Mouse (Mus musculus): Measurements from ENCODE around the gene Spint4. TPM values are rescaled to one million over a fixed set of nuclear protein-coding genes. Genes with fewer than 3 reads are reported as not detected.

Gene Spint4
- polyA plus RNA-seq, 2 experiments = 0.08 TPM; not detected in 1

- no peaks in the 10 kb centered on the region for H3K36me3 ChIP-seq (replicated peaks; ENCODE audit: control insufficient read depth, insufficient read depth, low read depth)
- ATAC-seq (ENCODE audit: insufficient read depth) (peak; percentile 58; the same call in 1 of the 2 replicates), DNase-seq (ENCODE audit: low read depth in 3 of 3, low spot score in 3 of 3) (peak in 2 of 3 experiments; percentile 35 to 47)
- H3K4me1 ChIP-seq (replicated peaks; ENCODE audit: control insufficient read depth in 2 of 2, insufficient read depth in 2 of 2, low read length in 1 of 2) = no peaks in the 10 kb centered on the region
- H3K27me3 ChIP-seq (ENCODE audit: control insufficient read depth, insufficient read depth, low read length) = no peaks in the 10 kb centered on the region
- no peaks in the 10 kb centered on the region for H3K9me3 ChIP-seq (ENCODE audit: control insufficient read depth, low read length)
- no peak overlapping the region for H3K4me3 ChIP-seq (ENCODE audit: insufficient read depth in 1 of 2, low read depth in 2 of 2, low read length in 2 of 2)
- H3K9ac ChIP-seq (replicated peaks) = no peak overlapping the region
- H3K27ac ChIP-seq = no peak overlapping the region
- TF ChIP-seq CTCF (IDR thresholded peaks at IDR 0.05; ENCODE audit: low read depth) (peak; percentile 86), EP300 (IDR thresholded peaks at IDR 0.05; ENCODE audit: low read depth) (no peak)
- 15% methylated on average over 6 of the region's 6 CpGs for WGBS (ENCODE audit: insufficient replicate concordance)
- H3K4me2 ChIP-seq (ENCODE audit: low read depth) = no peak overlapping the region
These were observed 27.8 kb downstream of the Spint4 start for GRCm38 (mm10) chr2:164725895-164726619.

DNA sequence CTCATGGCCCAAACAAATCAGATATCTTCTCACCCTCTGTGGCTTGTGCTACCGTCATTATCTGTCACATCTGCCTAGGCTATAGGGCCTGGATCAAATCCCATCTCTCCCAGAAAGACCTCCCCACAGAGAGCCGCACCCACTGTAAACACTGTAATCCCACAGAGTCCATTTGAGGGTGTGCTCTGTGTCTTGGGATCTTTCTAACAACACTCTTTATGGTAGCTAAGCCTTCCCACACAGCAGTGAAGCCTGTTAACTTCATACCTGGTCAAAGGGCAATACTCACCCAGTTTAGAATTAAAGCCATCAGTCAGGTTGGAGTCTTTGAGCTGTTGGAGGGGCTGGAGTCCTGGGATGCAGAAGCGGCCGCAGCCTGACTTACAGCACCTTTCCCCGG lies 33.4 kb downstream of the Spint4 start:
- Histone ChIP-seq H3K4me2 (ENCODE audit: low read depth) (no peak overlapping the region), H3K4me1 (replicated peaks; ENCODE audit: control insufficient read depth in 2 of 2, insufficient read depth in 2 of 2, low read length in 1 of 2) (0 out of 4 replicates have a peak, but pooled peaks cover 0 to 3% of the 10 kb centered on the region in 2 experiments), H3K9me3 (ENCODE audit: control insufficient read depth, low read length) (no peaks in the 10 kb centered on the region), H3K9ac (replicated peaks) (no peak overlapping the region), H3K4me3 (ENCODE audit: insufficient read depth in 1 of 2, low read depth in 2 of 2, low read length in 2 of 2) (no peak overlapping the region), H3K27ac (no peak overlapping the region), H3K36me3 (replicated peaks; ENCODE audit: control insufficient read depth, insufficient read depth, low read depth) (no peaks in the 10 kb centered on the region), H3K27me3 (ENCODE audit: control insufficient read depth, insufficient read depth, low read length) (no peaks in the 10 kb centered on the region; the same call in 1 of the 2 replicates)
- no peak for DNase-seq (ENCODE audit: low read depth in 3 of 3, low spot score in 3 of 3)
- WGBS (ENCODE audit: insufficient replicate concordance) = 66% methylated on average over 5 of the region's 5 CpGs
- no peak for ATAC-seq (ENCODE audit: insufficient read depth)
- no peak for TF ChIP-seq CTCF (IDR thresholded peaks at IDR 0.05; ENCODE audit: low read depth)
- no peak for TF ChIP-seq EP300 (IDR thresholded peaks at IDR 0.05; ENCODE audit: low read depth)

DNA sequence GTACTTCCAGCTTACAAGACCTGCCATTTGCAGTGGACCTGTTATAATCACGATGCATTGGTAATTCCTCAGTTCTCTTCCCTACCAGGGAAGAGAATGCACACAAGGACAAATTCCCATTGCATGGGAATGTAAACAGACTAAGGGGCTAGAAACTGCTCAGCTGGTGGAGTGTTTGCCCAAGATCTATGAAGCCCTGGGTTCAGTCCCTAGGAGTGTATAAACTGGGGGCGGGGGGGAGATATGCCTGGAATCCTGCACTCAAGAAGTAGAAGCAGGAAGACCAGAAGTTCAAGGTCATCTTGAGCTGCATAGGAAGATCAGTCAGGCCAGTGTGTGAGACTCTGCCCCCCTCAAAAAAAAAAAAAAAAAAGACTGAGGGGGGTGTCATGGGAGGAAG lies 35.0 kb downstream of the Spint4 start:
- H3K27ac ChIP-seq = no peak overlapping the region
- H3K4me3 ChIP-seq (ENCODE audit: insufficient read depth in 1 of 2, low read depth in 2 of 2, low read length in 2 of 2) = no peak overlapping the region
- no peak for TF ChIP-seq CTCF (IDR thresholded peaks at IDR 0.05; ENCODE audit: low read depth)
- no peak for TF ChIP-seq EP300 (IDR thresholded peaks at IDR 0.05; ENCODE audit: low read depth)
- 66% methylated on average over 2 of the region's 2 CpGs for WGBS (ENCODE audit: insufficient replicate concordance)
- H3K36me3 ChIP-seq (replicated peaks; ENCODE audit: control insufficient read depth, insufficient read depth, low read depth) = no peaks in the 10 kb centered on the region
- no peak for ATAC-seq (ENCODE audit: insufficient read depth)
- no peak for DNase-seq (ENCODE audit: low read depth in 3 of 3, low spot score in 3 of 3)
- no peaks in the 10 kb centered on the region for H3K9me3 ChIP-seq (ENCODE audit: control insufficient read depth, low read length)
- H3K9ac ChIP-seq (replicated peaks) = no peak overlapping the region
- 0 out of 4 replicates have a peak, but pooled peaks cover 0 to 3% of the 10 kb centered on the region in 2 experiments for H3K4me1 ChIP-seq (replicated peaks; ENCODE audit: control insufficient read depth in 2 of 2, insufficient read depth in 2 of 2, low read length in 1 of 2)
- no peak overlapping the region for H3K4me2 ChIP-seq (ENCODE audit: low read depth)
- no peaks in the 10 kb centered on the region; the same call in 1 of the 2 replicates for H3K27me3 ChIP-seq (ENCODE audit: control insufficient read depth, insufficient read depth, low read length)

- 59% methylated on average over 5 of the region's 5 CpGs for WGBS (ENCODE audit: insufficient replicate concordance)
- H3K9ac ChIP-seq (replicated peaks) = no peak overlapping the region
- no peak overlapping the region for H3K4me3 ChIP-seq (ENCODE audit: insufficient read depth in 1 of 2, low read depth in 2 of 2, low read length in 2 of 2)
- H3K36me3 ChIP-seq (replicated peaks; ENCODE audit: control insufficient read depth, insufficient read depth, low read depth) = no peaks in the 10 kb centered on the region
- H3K27me3 ChIP-seq (ENCODE audit: control insufficient read depth, insufficient read depth, low read length) = no peaks in the 10 kb centered on the region; the same call in 1 of the 2 replicates
- no peak for TF ChIP-seq EP300 (IDR thresholded peaks at IDR 0.05; ENCODE audit: low read depth)
- no peak for TF ChIP-seq CTCF (IDR thresholded peaks at IDR 0.05; ENCODE audit: low read depth)
- ATAC-seq (ENCODE audit: insufficient read depth) (no peak), DNase-seq (ENCODE audit: low read depth in 3 of 3, low spot score in 3 of 3) (no peak)
- 0 out of 4 replicates have a peak, but pooled peaks cover 0 to 3% of the 10 kb centered on the region in 2 experiments for H3K4me1 ChIP-seq (replicated peaks; ENCODE audit: control insufficient read depth in 2 of 2, insufficient read depth in 2 of 2, low read length in 1 of 2)
- no peaks in the 10 kb centered on the region for H3K9me3 ChIP-seq (ENCODE audit: control insufficient read depth, low read length)
- no peak overlapping the region for H3K27ac ChIP-seq
- H3K4me2 ChIP-seq (ENCODE audit: low read depth) = no peak overlapping the region
These were observed 36.5 kb downstream of the Spint4 start for GRCm38 (mm10) chr2:164734839-164735238.

DNA sequence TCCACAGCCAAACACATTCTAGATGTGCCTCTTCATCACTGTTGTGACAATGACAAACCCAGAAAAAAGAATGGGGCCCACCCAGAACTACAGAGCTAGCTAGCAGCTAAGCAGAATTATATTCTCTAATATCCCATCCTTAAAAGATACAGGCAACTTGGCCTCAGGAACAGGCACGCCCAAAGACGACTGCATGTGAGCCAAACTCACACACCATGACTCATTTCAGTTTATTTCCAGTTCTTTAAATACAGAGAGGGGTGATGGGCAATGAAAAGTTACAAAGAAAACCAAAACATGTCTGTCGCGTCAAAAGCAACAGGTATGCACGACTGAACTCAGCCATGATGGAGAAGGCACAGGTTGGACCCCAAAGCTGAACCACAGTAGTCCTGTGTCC lies 37.1 kb downstream of the Spint4 start:
- ATAC-seq (ENCODE audit: insufficient read depth) (no peak), DNase-seq (ENCODE audit: low read depth in 3 of 3, low spot score in 3 of 3) (no peak)
- Histone ChIP-seq H3K9ac (replicated peaks) (no peak overlapping the region), H3K4me1 (replicated peaks; ENCODE audit: control insufficient read depth in 2 of 2, insufficient read depth in 2 of 2, low read length in 1 of 2) (0 out of 4 replicates have a peak, but pooled peaks cover 0 to 3% of the 10 kb centered on the region in 2 experiments), H3K27me3 (ENCODE audit: control insufficient read depth, insufficient read depth, low read length) (no peaks in the 10 kb centered on the region; the same call in 1 of the 2 replicates), H3K9me3 (ENCODE audit: control insufficient read depth, low read length) (no peaks in the 10 kb centered on the region), H3K27ac (no peak overlapping the region), H3K36me3 (replicated peaks; ENCODE audit: control insufficient read depth, insufficient read depth, low read depth) (no peaks in the 10 kb centered on the region), H3K4me3 (ENCODE audit: insufficient read depth in 1 of 2, low read depth in 2 of 2, low read length in 2 of 2) (no peak overlapping the region), H3K4me2 (ENCODE audit: low read depth) (no peak overlapping the region)
- TF ChIP-seq CTCF (IDR thresholded peaks at IDR 0.05; ENCODE audit: low read depth) (no peak), EP300 (IDR thresholded peaks at IDR 0.05; ENCODE audit: low read depth) (no peak)
- WGBS (ENCODE audit: insufficient replicate concordance) = 73% methylated on average over 5 of the region's 5 CpGs
